Mouse (Mus musculus): ENCODE measurements around the gene Vezf1.

The Vezf1 gene

GRCm38 (mm10) chr11:88098787-88099598, 30.9 kb downstream of the Vezf1 start:
- no peak for DNase-seq (ENCODE audit: low spot score)

DNA sequence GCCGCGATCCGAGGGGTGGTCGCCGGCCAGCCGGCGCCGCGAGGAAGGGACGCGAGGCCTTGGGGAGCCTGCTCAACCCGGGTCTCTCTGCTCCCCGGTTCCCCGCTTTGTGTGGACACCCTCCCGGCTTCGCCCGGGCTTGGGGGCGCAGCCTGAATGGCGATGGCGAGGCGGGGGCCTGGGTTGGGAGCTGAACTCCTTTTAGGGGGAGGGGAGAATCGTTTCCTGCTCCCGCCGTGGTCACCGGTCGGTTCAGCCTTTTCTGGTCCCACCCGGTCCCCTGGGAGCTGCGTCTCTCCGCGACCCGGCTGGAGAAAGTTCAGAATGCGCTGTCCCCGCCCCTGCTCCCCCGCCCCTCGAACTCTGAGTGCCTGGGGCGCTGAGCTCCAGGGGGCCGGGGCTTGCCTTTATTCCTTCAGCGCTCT, 31.5 kb downstream of the Vezf1 start:
- no peak for DNase-seq (ENCODE audit: low spot score)

GRCm38 (mm10) chr11:88100170-88100569, 32.1 kb downstream of the Vezf1 start:
- no peak for DNase-seq (ENCODE audit: low spot score)

DNA sequence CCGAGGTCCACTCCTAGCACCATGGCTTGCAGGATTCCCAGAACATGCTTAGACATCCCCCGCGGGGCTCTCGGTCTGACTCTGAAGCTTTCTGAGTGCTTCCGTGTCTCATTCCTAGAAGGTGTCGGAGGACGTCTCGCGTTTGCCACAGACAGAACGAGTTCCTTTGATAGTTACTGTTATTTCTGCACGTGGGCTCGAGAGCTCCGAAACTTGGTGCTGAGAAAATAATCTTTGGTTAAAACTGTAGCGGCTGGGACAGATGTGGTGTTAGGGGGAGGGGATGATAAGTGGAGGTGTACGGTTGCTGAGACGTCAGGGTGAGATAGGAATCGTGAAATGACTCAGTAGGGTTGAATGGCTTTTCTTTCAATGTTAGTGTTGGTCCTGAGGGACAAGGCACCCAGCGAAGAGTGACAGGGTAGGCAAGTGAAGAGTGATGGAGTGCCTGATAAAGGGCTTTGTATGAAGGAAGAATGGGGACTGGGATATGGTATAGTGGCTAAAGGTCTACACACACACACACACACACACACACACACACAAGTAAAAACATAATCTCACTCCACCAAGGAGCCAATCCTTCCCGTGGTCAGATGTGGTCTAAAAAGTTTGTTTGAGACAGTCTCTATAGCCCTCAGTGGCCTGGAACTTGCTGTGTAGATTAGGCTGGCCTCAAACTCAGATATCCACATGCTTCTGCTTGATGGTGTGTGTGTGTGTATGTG, 35.3 kb downstream of the Vezf1 start:
- DNase-seq (ENCODE audit: low spot score), result no peak

DNA sequence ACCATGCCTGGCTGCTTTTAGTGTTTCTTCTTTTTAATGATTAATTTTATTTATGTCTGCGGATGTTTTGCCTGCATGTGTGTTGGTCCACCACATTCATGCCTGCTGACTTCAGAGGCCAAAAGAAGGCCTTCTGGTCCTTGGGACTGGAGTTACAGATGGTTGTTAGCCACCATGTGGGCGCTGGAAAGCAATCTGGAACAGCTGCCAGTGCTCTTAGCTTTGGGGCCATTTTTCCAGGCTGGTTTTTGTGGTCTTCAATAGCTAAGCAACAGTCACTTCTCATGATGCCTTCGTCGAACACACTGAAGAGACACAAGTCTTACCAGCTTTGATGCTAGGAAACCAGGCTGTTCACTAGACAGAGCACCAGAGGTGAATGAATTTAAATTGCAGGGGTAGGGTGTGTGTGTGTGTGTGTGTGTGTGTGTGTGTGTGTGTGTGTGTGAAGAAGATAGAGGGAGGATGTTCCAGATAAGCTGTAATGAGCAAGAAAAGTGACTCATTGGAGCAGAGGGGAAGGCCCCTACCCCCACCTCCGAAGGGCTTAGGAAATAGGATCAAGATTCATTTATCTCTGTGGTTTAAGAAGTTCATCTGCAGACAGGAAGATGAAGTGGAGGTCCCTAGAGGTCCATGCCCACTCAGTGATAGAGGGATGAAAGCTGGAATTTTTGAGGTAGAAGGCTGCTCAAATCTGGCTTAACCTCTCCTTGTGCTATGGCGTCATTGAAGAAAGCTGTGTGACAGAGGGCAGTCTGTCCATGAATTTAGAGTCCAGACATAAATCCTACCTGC, 37.6 kb downstream of the Vezf1 start:
- DNase-seq (ENCODE audit: low spot score), result no peak

- no peak for DNase-seq (ENCODE audit: low spot score)
These were observed 38.1 kb downstream of the Vezf1 start for GRCm38 (mm10) chr11:88106292-88106554.

DNA sequence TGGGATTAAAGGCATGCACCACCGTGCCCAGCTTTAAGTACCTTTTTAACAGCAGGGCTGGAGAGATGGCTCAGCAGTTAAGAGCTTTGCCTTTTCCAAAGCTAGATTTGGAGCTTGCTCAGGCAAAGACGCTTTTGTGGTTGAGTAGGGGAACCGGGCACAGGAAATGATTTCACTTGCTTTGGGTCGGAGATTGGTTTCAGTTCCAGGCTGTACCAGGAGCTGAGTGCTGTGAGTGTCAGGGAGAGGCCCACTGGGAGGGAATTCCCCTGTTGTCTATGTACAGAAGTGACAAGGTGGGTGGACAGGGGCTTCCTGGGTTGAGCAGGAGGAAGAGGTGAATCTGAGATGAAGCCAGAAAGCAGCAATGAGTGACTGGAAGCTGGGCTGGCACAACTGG, 39.3 kb downstream of the Vezf1 start:
- DNase-seq (ENCODE audit: low spot score), result no peak

DNA sequence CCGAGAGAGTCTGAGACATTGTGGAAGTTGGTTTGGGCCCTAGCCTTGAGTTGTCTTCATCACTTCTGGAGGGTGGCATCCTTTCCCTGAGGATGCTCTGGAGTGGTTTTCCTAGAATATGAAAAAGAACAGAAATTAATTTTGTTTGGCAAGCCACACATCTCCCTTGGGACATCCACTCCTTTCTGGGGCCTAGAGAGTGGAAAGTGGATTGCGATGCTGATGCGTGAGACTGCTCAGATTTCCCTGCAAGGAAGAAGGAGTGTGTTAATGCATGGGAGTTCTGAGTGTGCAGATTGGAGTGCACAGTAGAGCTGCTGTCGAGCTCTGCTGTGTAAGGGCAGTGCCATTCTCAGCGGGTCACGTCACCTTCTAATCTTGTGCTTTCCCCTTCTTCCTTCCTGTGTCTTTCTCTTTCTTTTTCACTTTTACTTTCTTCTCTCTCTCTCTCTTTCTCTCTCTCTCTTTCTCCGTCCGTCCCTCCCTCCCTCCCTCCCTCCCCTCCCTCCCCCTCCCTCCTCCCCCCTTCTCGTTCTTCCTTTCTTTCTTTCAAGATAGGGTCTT, 42.0 kb downstream of the Vezf1 start:
- no peak for DNase-seq (ENCODE audit: low spot score)

- no peak for DNase-seq (ENCODE audit: low spot score)
These were observed 44.0 kb downstream of the Vezf1 start for GRCm38 (mm10) chr11:88112078-88112477.

DNA sequence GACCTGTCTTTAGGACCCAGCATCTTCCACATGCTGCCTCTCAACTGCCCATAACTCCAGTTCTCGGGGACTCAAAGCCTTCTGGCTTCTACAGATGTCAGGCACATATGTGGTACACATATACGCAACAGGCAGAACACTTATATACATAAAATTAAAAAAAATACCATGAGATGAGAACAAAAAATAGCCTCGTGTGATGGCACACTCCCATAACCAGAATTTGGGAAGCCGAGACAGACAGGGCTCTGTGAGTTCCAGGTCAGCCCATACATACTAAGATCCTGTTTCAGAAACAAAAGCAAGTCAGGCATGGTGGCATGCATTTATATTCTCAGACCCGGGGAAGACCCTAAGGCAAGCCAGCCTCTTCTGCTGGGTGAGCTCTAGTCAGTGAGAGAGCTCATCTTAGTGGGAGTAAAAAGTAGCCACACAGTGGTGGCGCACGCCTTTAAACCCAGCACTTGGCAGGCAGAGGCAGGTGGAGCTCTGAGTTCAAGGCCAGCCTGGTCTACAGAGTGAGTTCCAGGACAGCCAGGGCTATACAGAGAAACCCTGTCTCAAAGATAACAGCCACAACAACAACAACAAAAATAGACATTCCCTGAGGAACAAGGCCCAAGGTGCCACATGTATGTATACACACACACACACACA, 44.7 kb downstream of the Vezf1 start:
- no peak for DNase-seq (ENCODE audit: low spot score)

DNA sequence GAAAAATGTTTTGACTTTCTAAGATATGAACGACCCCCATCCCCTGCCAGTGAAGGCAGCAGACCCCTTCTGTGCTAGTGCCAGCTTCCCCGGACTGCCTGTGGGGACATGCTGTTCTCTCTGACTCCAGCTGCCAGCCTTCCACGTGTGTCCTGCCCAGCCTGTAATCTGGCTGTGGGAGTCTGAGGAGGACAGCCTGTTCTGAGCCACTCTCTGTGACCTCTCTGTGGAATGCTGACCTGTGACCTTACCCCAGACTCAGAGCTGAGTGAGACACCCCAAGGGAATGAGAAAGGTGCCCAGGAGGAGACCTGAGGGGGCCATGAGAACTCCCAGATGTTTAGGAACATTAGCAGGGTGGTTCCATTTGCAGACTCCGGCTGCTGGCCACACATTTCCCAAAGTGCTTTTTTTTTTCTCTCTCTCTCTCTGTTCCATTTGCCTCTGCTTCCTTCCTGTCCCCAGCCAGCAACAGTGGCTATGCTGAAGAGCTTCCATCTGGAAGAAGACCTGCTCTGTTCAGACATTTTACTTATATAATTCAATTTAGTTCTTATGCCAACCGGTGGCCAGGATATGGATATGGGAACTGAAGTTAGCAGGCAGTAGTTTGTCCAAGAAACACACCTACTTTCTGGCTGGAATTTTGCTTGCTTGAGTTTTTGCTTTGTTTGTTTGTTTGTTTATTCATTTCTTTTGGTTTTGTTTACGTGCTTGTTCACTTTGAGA, 45.6 kb downstream of the Vezf1 start:
- no peak for DNase-seq (ENCODE audit: low spot score)

GRCm38 (mm10) chr11:88114871-88115301, 46.8 kb downstream of the Vezf1 start:
- no peak for DNase-seq (ENCODE audit: low spot score)

- no peak for DNase-seq (ENCODE audit: low spot score)
These were observed 48.5 kb downstream of the Vezf1 start for GRCm38 (mm10) chr11:88116568-88116967.

DNA sequence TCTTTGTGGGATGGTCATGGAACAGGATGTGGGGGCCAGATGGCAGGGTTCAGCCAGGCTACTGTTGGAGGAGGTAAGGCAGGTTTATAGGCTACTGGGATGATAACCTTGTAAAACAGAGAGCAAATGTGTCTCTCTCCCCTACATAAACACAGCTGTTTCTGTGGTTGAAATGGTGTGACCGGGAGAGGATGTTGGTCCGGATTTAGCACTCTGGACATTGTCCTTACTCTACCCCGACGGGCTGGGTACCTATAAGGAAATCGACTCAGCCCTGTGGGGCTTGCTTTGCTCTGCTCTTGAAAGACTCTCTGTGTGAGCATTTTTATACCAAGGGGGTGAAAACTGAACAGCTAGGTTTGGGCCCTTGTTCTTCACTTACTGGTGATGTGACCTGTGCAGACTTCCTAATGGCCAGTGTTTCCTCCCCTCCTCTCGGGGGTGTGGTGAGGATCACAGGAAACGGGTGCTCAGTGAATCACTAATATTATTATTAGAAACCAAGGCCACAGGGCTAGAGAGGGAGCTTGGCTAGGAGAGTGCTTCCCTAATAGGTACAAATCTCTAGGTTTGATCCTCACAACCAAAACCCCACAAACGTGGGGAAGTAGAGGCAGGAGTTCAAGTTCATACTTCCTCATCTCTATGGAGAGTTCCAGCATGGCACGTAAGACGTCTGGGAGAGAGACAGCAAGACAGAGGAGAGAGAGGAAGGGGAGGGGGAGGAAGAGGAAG, 49.4 kb downstream of the Vezf1 start:
- DNase-seq (ENCODE audit: low spot score), result no peak

DNA sequence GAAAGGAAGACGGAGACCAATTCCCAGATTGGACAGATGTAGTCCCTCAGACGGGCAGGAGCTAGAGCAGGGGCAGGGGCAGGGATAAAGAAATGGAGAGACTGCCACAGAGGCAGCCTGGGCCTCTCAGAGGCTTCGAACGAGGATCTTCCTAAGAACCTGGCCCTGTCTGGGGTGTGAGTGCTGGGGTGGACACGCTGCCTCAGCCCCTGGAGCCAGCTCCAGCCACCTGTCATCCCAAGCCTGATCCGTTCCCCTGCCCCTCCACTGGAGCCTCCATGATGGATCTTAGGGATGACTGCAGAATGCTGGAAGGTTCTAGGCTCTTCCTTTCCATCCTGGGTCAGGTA, 50.0 kb downstream of the Vezf1 start:
- DNase-seq (ENCODE audit: low spot score), result no peak

DNA sequence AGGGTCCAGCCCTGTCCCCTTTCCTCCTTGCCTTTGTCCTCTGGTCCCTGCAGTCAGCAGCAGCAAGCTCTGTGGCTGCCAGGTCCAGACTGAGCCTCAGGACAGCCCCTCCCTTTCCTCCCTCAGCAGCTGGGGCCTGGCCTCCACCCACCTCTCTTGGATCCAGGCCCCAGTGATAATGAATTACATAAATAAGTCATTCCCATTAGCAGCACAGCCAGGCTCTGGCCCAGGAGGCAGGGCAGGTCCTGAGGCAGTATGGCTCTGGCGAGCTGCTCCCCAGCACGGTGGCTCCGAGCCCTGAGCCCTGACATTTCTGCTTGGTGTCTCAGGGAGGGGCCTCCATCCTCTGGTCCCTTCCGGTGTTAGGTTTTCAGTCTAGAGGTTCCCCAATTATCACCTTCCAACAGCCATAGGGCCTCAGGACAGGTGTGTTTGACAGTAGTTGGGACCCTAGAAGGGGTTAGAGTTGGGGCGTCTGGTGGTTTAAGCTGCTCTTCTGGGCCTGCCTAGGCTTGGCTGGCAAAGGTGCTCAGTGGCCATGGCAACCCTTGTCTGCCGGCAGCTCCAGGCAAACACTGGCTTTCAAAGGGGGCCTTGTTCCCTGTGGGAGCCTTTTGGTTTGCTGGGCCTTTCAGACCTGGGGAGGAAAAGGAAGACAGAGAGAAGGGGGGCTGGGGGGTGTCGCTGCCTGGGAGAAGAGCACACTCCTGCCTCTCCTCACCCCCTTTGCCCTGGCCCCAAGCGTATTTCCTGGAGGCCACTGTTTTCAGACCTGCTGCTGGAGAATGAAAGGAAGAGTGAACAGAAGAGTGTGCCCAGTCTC, 51.0 kb downstream of the Vezf1 start:
- no peak for DNase-seq (ENCODE audit: low spot score)

DNA sequence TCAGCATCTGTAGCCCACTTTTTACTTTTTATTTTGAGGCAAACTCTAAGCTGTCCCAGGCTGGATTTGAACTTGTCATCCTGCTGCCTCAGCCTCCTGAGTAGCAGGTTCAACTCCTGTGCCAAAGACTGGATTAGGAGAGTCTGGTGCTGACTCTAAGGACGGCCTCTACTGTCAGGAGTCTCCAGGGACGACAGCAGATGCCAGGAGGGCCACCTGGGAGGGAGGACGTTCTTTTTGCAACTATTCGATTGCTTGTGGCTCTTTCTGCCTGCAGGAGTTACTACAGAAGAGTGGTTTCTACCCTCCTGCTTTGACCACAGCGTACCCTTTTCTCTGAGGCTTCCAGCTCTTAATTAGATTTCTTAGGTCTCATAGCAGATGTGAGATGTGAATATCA, 54.5 kb downstream of the Vezf1 start:
- no peak for DNase-seq (ENCODE audit: low spot score)

DNA sequence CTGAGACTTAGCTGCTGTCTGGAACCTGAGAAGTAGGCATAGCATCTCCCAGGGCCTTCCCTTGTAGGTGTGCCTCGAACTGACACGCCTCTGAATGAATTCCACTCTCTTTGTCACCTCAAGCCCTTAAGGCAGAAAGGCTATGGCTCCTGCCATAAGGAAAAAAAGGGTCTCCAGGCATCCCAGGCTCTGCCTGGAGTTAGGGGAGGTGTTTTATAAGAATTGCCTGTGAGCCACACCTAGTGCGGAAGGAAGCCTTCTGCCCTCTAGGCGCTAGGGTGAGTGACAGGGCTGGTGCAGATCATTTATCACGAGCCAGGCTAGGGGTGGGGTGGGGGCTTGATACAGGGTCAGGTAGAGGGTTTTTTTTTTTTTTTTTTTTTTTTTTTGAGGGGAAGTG, 54.9 kb downstream of the Vezf1 start:
- DNase-seq (ENCODE audit: low spot score), result no peak

DNA sequence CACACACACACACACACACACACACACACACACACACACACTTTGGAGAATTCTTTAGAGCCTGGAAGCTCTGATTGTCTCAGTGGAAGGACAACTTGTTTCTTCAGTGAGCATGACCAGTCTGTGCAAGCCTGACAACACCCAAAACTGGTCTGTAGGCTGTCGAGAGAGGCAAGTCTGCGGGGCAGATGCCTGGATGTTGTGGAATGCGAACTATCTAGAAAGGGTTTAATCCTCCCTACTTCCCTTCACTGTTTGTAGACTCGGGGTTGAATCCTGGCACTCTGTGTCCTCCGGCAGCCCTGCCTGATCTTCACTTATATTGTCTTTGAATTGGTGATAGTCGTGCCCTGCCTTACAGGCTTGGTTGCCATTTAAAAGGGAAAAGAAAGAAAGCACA, 55.7 kb downstream of the Vezf1 start:
- DNase-seq (ENCODE audit: low spot score), result no peak

DNA sequence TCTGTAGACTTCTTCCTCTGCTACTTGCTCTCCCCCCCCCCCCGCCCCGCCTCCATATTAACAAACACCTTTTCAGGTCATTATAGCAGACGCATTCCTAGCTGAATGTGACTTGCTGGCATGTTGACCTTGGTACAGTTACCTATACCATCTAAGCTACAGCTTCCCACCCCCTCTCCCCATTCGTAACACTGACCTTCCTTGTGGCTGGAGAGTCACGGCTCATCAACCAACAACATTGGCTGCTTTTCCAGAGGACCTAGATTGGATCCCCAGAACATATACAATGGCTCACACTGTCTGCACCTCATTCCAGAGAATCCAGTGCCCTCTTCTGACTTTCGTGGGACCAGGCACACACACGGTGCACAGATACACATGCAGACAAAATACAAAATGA, 57.4 kb downstream of the Vezf1 start:
- DNase-seq (ENCODE audit: low spot score), result no peak
